ENCODE assay signal across 9 mouse cellular contexts in genomic region chr2:130496037-130496436, GRCm38 (mm10). TPM values are rescaled to one million over a fixed set of nuclear protein-coding genes. Genes with fewer than 3 reads are reported as not detected.
DNase-seq lines count a peak whose midpoint lies in the region; ATAC-seq and TF ChIP-seq lines count a peak whose summit lies in the region.
"Had no signal": no experiment of that assay in that cellular context is flagged by ENCODE, and none has a peak within 500 bp of the region (broad histone marks: within the 10 kb centered on the region; RNA-seq: fewer than 3 reads in every experiment).

No protein-coding gene starts in this region.

- H3K4me1 ChIP-seq in limb, embryonic 14.5 days (ENCODE audit: control insufficient read depth, insufficient read depth, low read length), result 0 out of 2 replicates have a peak, but pooled peaks cover 5% of the 10 kb centered on the region
- 0 out of 2 replicates have a peak, but pooled peaks cover 6% of the 10 kb centered on the region for H3K4me1 ChIP-seq in limb, embryonic 10.5 days
- peaks cover 6% of the 10 kb centered on the region for H3K4me1 ChIP-seq in midbrain, embryonic 16.5 days (ENCODE audit: control insufficient read depth, insufficient read depth, low read length)

- no peaks in the 10 kb centered on the region for H3K9me3 ChIP-seq in limb, embryonic 14.5 days (ENCODE audit: control insufficient read depth, low read length)
- no peaks in the 10 kb centered on the region for H3K9me3 ChIP-seq in limb, embryonic 10.5 days (replicated peaks)
- H3K9me3 ChIP-seq in midbrain, embryonic 16.5 days (replicated peaks; ENCODE audit: control insufficient read depth, low read length, poor library complexity, severe bottlenecking), result no peaks in the 10 kb centered on the region

- WGBS in limb, embryonic 14.5 days, result 49% methylated on average over 6 of the region's 6 CpGs
- 63% methylated on average over 6 of the region's 6 CpGs for WGBS in limb, embryonic 10.5 days
- 34% methylated on average over 6 of the region's 6 CpGs for WGBS in midbrain, embryonic 16.5 days

- no peak for TF ChIP-seq POLR2A in limb, embryonic 14.5 days (IDR thresholded peaks at IDR 0.05; ENCODE audit: borderline replicate concordance, extremely low read depth, insufficient read depth, insufficient read length)

- H3K9ac ChIP-seq in limb, embryonic 14.5 days (ENCODE audit: low read depth, low read length, severe bottlenecking), result no peak overlapping the region
- H3K9ac ChIP-seq in midbrain, embryonic 16.5 days (ENCODE audit: low read depth, low read length), result no peak overlapping the region; the same call in 1 of the 2 replicates

- no peaks in the 10 kb centered on the region for H3K36me3 ChIP-seq in limb, embryonic 14.5 days (ENCODE audit: control insufficient read depth, insufficient read depth, low read length)
- peaks cover 5% of the 10 kb centered on the region; the same call in 1 of the 2 replicates for H3K36me3 ChIP-seq in limb, embryonic 10.5 days
- H3K36me3 ChIP-seq in midbrain, embryonic 16.5 days (ENCODE audit: control insufficient read depth, insufficient read depth, low read length), result no peaks in the 10 kb centered on the region

- no peak for ATAC-seq in limb, embryonic 14.5 days (ENCODE audit: low FRiP score, low read depth)
- ATAC-seq in midbrain, embryonic 16.5 days, result peak; percentile 69
- ATAC-seq: Patski had no signal

- no peaks in the 10 kb centered on the region for H3K27me3 ChIP-seq in limb, embryonic 14.5 days (ENCODE audit: control insufficient read depth, insufficient read depth, low read length)
- no peaks in the 10 kb centered on the region for H3K27me3 ChIP-seq in limb, embryonic 10.5 days (ENCODE audit: low read depth, poor library complexity, severe bottlenecking)
- no peaks in the 10 kb centered on the region for H3K27me3 ChIP-seq in midbrain, embryonic 16.5 days (ENCODE audit: control insufficient read depth, insufficient read depth, low read depth, low read length)
- H3K27me3 ChIP-seq: Patski had no signal

- DNase-seq in limb, embryonic 14.5 days (ENCODE audit: low spot score), result peak; percentile 21
- DNase-seq in limb, embryonic 10.5 days (ENCODE audit: low spot score), result no peak
- DNase-seq in cerebellum, adult 9-11 months, result peak; percentile 79
- peak; percentile 15 to 17 for DNase-seq in gastrocnemius, postnatal 36 days
- DNase-seq in layer of hippocampus, adult 9-10 months (ENCODE audit: low spot score), result peak; percentile 56
- no peak for DNase-seq in urinary bladder, adult 2 months (ENCODE audit: low spot score)
- DNase-seq in spleen, postnatal 14 days (ENCODE audit: low spot score in 2 of 2), result no peak

- no peak overlapping the region for H3K4me3 ChIP-seq in limb, embryonic 14.5 days (replicated peaks; ENCODE audit: low read length)
- no peak overlapping the region for H3K4me3 ChIP-seq in limb, embryonic 10.5 days
- H3K4me3 ChIP-seq in midbrain, embryonic 16.5 days (ENCODE audit: low read depth, low read length), result no peak overlapping the region

- intact Hi-C loops in gastrocnemius, postnatal 36 days (cut with DNase I), result no loop called here

- no peak overlapping the region for H3K27ac ChIP-seq in limb, embryonic 14.5 days (replicated peaks; ENCODE audit: low read depth, low read length)
- no peak overlapping the region for H3K27ac ChIP-seq in limb, embryonic 10.5 days
- peak overlapping the region; percentile 53 for H3K27ac ChIP-seq in midbrain, embryonic 16.5 days (ENCODE audit: low read length)

- H3K4me2 ChIP-seq in limb, embryonic 14.5 days (replicated peaks; ENCODE audit: low read depth, low read length, severe bottlenecking), result no peak overlapping the region
- 0 out of 2 replicates have a peak overlapping the region, but pooled peaks have one; percentile 2 for H3K4me2 ChIP-seq in midbrain, embryonic 16.5 days (ENCODE audit: low read length)

RNA-seq across cellular contexts. Expression of gene Ptpra, which starts 46.0 kb away (rescaled TPM):
- polyA plus RNA-seq in limb, embryonic 14.5 days (2012; rRNA removed), result 81.7 and 94.9 TPM in 2 replicates
- polyA plus RNA-seq in limb, embryonic 14.5 days (2014; fragmentation: Nextera tagmentation; extraction: Ambion mirVana), result 118 and 124 TPM in 2 replicates
- polyA plus RNA-seq in limb, embryonic 10.5 days (2016; fragmentation: Nextera tagmentation; extraction: Ambion mirVana), result 73.2 and 85.5 TPM in 2 replicates
- total RNA-seq in gastrocnemius, postnatal 36 days (2021), result 10 to 100 TPM; 15.5 to 20.6 TPM
- 137 and 144 TPM in 2 replicates for polyA plus RNA-seq in midbrain, embryonic 16.5 days (2015; fragmentation: Nextera tagmentation; extraction: Ambion mirVana)
- polyA plus RNA-seq in urinary bladder, adult 2 months (2012; rRNA removed), result 88.9 and 90.1 TPM in 2 replicates

Comparison
In these comparisons a context has a peak if more than half of its experiments do, and no peak if none do; other contexts are left out.
1. DNase-seq: peak in limb, embryonic 14.5 days (single experiment), cerebellum, adult 9-11 months (single experiment), gastrocnemius, postnatal 36 days (2 of 2) and layer of hippocampus, adult 9-10 months (single experiment); none in limb, embryonic 10.5 days (single experiment), urinary bladder, adult 2 months (single experiment) and spleen, postnatal 14 days (0 of 2).